Mouse (Mus musculus): ENCODE results near the gene Phactr1. TPM values are rescaled to one million over a fixed set of nuclear protein-coding genes. Genes with fewer than 3 reads are reported as not detected.

Gene Phactr1
- polyA plus RNA-seq, 2 experiments = 3.6 to 6.7 TPM

GRCm38 (mm10) chr13:42905818-42906217, 225.4 kb downstream of the Phactr1 start:
- Histone ChIP-seq H3K36me3 (ENCODE audit: control insufficient read depth, insufficient read depth, low read length) (no peaks in the 10 kb centered on the region), H3K9me3 (ENCODE audit: control insufficient read depth, low read length) (no peaks in the 10 kb centered on the region), H3K27ac (replicated peaks; ENCODE audit: low read depth, low read length) (no peak overlapping the region), H3K4me3 (replicated peaks; ENCODE audit: low read length) (no peak overlapping the region), H3K9ac (ENCODE audit: low read depth, low read length, severe bottlenecking) (no peak overlapping the region), H3K27me3 (ENCODE audit: control insufficient read depth, insufficient read depth, low read length) (no peaks in the 10 kb centered on the region), H3K4me1 (ENCODE audit: control insufficient read depth, insufficient read depth, low read length) (no peaks in the 10 kb centered on the region), H3K4me2 (replicated peaks; ENCODE audit: low read depth, low read length, severe bottlenecking) (no peak overlapping the region)
- no peak for DNase-seq (ENCODE audit: low spot score)
- no peak for ATAC-seq (ENCODE audit: low FRiP score, low read depth)
- no peak for TF ChIP-seq POLR2A (IDR thresholded peaks at IDR 0.05; ENCODE audit: borderline replicate concordance, extremely low read depth, insufficient read depth, insufficient read length)
- WGBS = 86% methylated on average over 4 of the region's 4 CpGs

GRCm38 (mm10) chr13:42906990-42907389, 226.6 kb downstream of the Phactr1 start:
- no peaks in the 10 kb centered on the region for H3K27me3 ChIP-seq (ENCODE audit: control insufficient read depth, insufficient read depth, low read length)
- ATAC-seq (ENCODE audit: low FRiP score, low read depth) = no peak
- TF ChIP-seq POLR2A (IDR thresholded peaks at IDR 0.05; ENCODE audit: borderline replicate concordance, extremely low read depth, insufficient read depth, insufficient read length) = no peak
- no peak overlapping the region for H3K9ac ChIP-seq (ENCODE audit: low read depth, low read length, severe bottlenecking)
- no peaks in the 10 kb centered on the region for H3K9me3 ChIP-seq (ENCODE audit: control insufficient read depth, low read length)
- 79% methylated on average over 12 of the region's 12 CpGs for WGBS
- no peak for DNase-seq (ENCODE audit: low spot score)
- no peak overlapping the region for H3K27ac ChIP-seq (replicated peaks; ENCODE audit: low read depth, low read length)
- H3K4me3 ChIP-seq (replicated peaks; ENCODE audit: low read length) = no peak overlapping the region
- H3K36me3 ChIP-seq (ENCODE audit: control insufficient read depth, insufficient read depth, low read length) = no peaks in the 10 kb centered on the region
- H3K4me1 ChIP-seq (ENCODE audit: control insufficient read depth, insufficient read depth, low read length) = no peaks in the 10 kb centered on the region
- no peak overlapping the region for H3K4me2 ChIP-seq (replicated peaks; ENCODE audit: low read depth, low read length, severe bottlenecking)

- DNase-seq (ENCODE audit: low spot score) (no peak), ATAC-seq (ENCODE audit: low FRiP score, low read depth) (no peak)
- Histone ChIP-seq H3K36me3 (ENCODE audit: control insufficient read depth, insufficient read depth, low read length) (no peaks in the 10 kb centered on the region), H3K9ac (ENCODE audit: low read depth, low read length, severe bottlenecking) (no peak overlapping the region), H3K4me2 (replicated peaks; ENCODE audit: low read depth, low read length, severe bottlenecking) (no peak overlapping the region), H3K4me1 (ENCODE audit: control insufficient read depth, insufficient read depth, low read length) (peaks cover 4% of the 10 kb centered on the region; the same call in 1 of the 2 replicates), H3K27ac (replicated peaks; ENCODE audit: low read depth, low read length) (no peak overlapping the region), H3K4me3 (replicated peaks; ENCODE audit: low read length) (no peak overlapping the region), H3K27me3 (ENCODE audit: control insufficient read depth, insufficient read depth, low read length) (peaks cover 12% of the 10 kb centered on the region), H3K9me3 (ENCODE audit: control insufficient read depth, low read length) (no peaks in the 10 kb centered on the region)
- TF ChIP-seq POLR2A (IDR thresholded peaks at IDR 0.05; ENCODE audit: borderline replicate concordance, extremely low read depth, insufficient read depth, insufficient read length) = no peak
- WGBS = 71% methylated on average over 4 of the region's 4 CpGs
These were observed 234.7 kb downstream of the Phactr1 start for GRCm38 (mm10) chr13:42915081-42915480.

- 16% methylated on average over 6 of the region's 6 CpGs for WGBS
- Histone ChIP-seq H3K27me3 (ENCODE audit: control insufficient read depth, insufficient read depth, low read length) (peaks cover 12% of the 10 kb centered on the region), H3K4me2 (replicated peaks; ENCODE audit: low read depth, low read length, severe bottlenecking) (peak overlapping the region; percentile 100), H3K27ac (replicated peaks; ENCODE audit: low read depth, low read length) (no peak overlapping the region), H3K9me3 (ENCODE audit: control insufficient read depth, low read length) (no peaks in the 10 kb centered on the region), H3K36me3 (ENCODE audit: control insufficient read depth, insufficient read depth, low read length) (no peaks in the 10 kb centered on the region), H3K4me3 (replicated peaks; ENCODE audit: low read length) (peak overlapping the region; percentile 62), H3K9ac (ENCODE audit: low read depth, low read length, severe bottlenecking) (peak overlapping the region; percentile 62), H3K4me1 (ENCODE audit: control insufficient read depth, insufficient read depth, low read length) (peaks cover 4% of the 10 kb centered on the region; the same call in 1 of the 2 replicates)
- DNase-seq (ENCODE audit: low spot score) = no peak
- no peak for ATAC-seq (ENCODE audit: low FRiP score, low read depth)
- no peak for TF ChIP-seq POLR2A (IDR thresholded peaks at IDR 0.05; ENCODE audit: borderline replicate concordance, extremely low read depth, insufficient read depth, insufficient read length)
These were observed 235.4 kb downstream of the Phactr1 start for GRCm38 (mm10) chr13:42915851-42916193.

GRCm38 (mm10) chr13:42916194-42917033, 236.0 kb downstream of the Phactr1 start:
- H3K4me2 ChIP-seq (replicated peaks; ENCODE audit: low read depth, low read length, severe bottlenecking) = peak overlapping the region; percentile 100
- peak overlapping the region; percentile 62 for H3K9ac ChIP-seq (ENCODE audit: low read depth, low read length, severe bottlenecking)
- peak overlapping the region; percentile 62 for H3K4me3 ChIP-seq (replicated peaks; ENCODE audit: low read length)
- DNase-seq (ENCODE audit: low spot score) (no peak), ATAC-seq (ENCODE audit: low FRiP score, low read depth) (no peak; the same call in 1 of the 2 replicates)
- under 1% methylated on average over 62 of the region's 74 CpGs for WGBS
- no peaks in the 10 kb centered on the region for H3K9me3 ChIP-seq (ENCODE audit: control insufficient read depth, low read length)
- H3K27me3 ChIP-seq (ENCODE audit: control insufficient read depth, insufficient read depth, low read length) = peaks cover 12% of the 10 kb centered on the region
- TF ChIP-seq POLR2A (IDR thresholded peaks at IDR 0.05; ENCODE audit: borderline replicate concordance, extremely low read depth, insufficient read depth, insufficient read length) = no peak
- H3K4me1 ChIP-seq (ENCODE audit: control insufficient read depth, insufficient read depth, low read length) = peaks cover 4% of the 10 kb centered on the region; the same call in 1 of the 2 replicates
- H3K27ac ChIP-seq (replicated peaks; ENCODE audit: low read depth, low read length) = no peak overlapping the region
- H3K36me3 ChIP-seq (ENCODE audit: control insufficient read depth, insufficient read depth, low read length) = no peaks in the 10 kb centered on the region
